Mouse (Mus musculus): ENCODE measurements at regions not wholly inside any gene's neighbourhood (a gene's known extent, or its start where the extent isn't known, plus 50 kb on each side); places are given as distances from the start of the nearest gene placed in this dataset.

GRCm38 (mm10) chr2:61173581-61173980, 210.6 kb upstream of the Rbms1 start:
- TF ChIP-seq CTCF (conservative IDR thresholded peaks at IDR 0.05; ENCODE audit: low read length): no peak
- no peak for TF ChIP-seq NANOG (IDR thresholded peaks at IDR 0.05; ENCODE audit: borderline replicate concordance, low read length)
- TF ChIP-seq POU5F1 (IDR thresholded peaks at IDR 0.05; ENCODE audit: borderline replicate concordance, low read length): no peak
